Mouse (Mus musculus) testis, adult 2 months (tissue): ENCODE data around the gene Cckbr.

ENCODE experiments used
- CTCF ChIP-seq: fragments of 200-500 bp; IDR thresholded peaks from 2 replicates; pipeline ENCODE4 v1.5.1; 2012; ENCODE audit warnings: low read depth, mild to moderate bottlenecking, inconsistent platforms, low read length, moderate library complexity; ENCODE audit not compliant: control insufficient read depth, insufficient read depth, insufficient replicate concordance
- POLR2A ChIP-seq: fragments of 200-500 bp; IDR thresholded peaks from 2 replicates; pipeline ENCODE4 v1.6.1; 2012; ENCODE audit warnings: low read depth, mild to moderate bottlenecking, inconsistent platforms, low read length, moderate library complexity; ENCODE audit not compliant: control insufficient read depth

DNA sequence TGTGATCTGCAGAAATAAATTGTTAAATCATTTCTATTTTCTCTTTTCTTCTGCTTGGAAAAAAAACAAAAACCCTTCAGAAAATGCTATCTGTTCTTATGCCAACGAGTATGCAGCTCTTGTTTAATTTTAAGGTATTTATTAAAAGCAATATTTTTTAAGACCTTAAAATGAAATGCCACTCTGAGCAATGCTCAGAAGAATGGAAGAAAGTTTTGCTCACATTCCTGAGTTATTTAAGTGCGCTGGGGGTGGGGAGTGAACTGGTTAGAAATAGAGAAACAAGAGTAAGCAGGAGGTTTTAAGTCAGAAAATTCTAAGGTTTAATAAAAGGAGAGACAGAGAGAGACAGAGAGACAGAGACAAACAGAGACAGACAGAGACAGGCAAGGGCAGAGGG, 94.2 kb downstream of the Cckbr start:
- no peak for TF ChIP-seq POLR2A
- TF ChIP-seq CTCF = no peak
